Mouse (Mus musculus): ENCODE results near the gene Plekha6.

GRCm38 (mm10) chr1:133165111-133165510 is 1.1 kb downstream of the Plekha6 start:
- no peak for TF ChIP-seq POLR2A (IDR thresholded peaks at IDR 0.05; ENCODE audit: low read depth, low read length)
- TF ChIP-seq CTCF (IDR thresholded peaks at IDR 0.05; ENCODE audit: borderline replicate concordance, insufficient read depth, low read length), result no peak

Measured in embryonic fibroblast, embryonic 13.5 days (primary cell).